Mouse (Mus musculus) heart, adult 9 months (tissue): ENCODE results near the gene Ccsap.
A peak's percentile ranks its signal among the peaks of the same experiment; 100 is the strongest.
"Not testable (repeated sequence)": the region's sequence is repeated elsewhere in the genome, so short reads cannot be mapped to it uniquely, and the experiment has no call there.

Source experiments
- DNase-seq, 2 experiments: peaks; one replicate each; pipeline ENCODE4 v3.0.0; 2022; ENCODE audit warnings: low spot score in 2 of 2

Ccsap gene

DNA sequence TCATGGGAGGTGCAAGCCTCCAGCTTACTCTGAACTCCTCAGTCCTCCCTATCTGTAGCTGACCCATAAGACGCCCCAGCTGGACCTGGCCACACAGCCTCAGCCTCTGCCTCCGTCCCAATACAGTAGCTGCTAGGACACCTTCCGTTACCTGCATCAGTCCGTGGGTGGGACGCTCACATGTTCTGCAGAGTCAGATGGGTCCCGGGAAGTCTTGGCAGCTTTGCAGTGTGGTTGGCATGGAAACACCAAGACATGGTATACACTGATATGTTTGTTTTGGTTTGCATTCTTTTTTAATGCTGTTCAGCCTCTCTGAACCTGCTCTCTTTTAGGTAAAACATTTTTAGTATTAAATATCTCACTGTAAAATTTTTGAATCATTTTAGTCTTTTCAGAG lies 23.7 kb downstream of the Ccsap start:
- no peak for DNase-seq

DNA sequence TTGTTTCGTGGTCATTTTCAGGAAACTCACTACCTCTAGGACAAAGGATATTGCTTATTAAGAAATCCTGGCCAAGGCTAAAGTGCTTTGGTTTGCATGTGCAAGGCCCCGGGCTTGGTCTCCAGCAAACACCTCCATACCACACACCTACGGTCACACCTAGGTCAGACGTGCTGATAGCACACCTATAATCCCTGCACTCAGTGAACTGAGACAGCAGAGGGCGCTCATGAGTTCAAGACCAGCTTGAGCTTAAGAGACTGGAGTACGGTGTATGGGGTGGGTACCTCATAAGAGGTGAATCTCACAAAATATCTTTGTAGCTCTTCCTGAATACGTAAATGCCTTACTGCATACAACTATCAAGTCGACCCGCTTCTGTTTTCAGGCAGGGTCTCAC lies 24.6 kb downstream of the Ccsap start:
- no peak for DNase-seq

- peak in 1 of 2 experiments; percentile 15 for DNase-seq
These were observed 27.3 kb downstream of the Ccsap start for GRCm38 (mm10) chr8:123832757-123833156.

- no peak for DNase-seq
These were observed 32.5 kb downstream of the Ccsap start for GRCm38 (mm10) chr8:123827523-123827922.

DNA sequence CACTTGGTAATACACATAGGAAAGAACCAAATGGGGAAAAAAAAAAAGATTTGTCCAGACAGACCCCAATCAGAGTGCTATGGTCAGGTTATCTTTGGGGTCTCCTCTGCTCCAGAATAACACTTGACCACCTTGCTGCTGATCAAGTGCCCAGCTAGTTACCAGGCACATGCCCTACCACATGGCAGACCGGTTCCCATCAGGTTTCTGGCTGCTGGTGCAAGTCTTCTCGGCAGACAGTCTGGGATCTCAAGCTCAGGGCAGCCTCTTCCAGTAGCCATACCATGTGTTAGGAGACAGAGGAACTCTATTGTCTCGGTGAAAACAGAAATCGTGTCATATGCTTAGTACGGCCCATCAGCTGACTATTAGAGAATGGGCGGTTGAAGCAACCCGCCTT lies 33.3 kb downstream of the Ccsap start:
- DNase-seq = no peak

DNA sequence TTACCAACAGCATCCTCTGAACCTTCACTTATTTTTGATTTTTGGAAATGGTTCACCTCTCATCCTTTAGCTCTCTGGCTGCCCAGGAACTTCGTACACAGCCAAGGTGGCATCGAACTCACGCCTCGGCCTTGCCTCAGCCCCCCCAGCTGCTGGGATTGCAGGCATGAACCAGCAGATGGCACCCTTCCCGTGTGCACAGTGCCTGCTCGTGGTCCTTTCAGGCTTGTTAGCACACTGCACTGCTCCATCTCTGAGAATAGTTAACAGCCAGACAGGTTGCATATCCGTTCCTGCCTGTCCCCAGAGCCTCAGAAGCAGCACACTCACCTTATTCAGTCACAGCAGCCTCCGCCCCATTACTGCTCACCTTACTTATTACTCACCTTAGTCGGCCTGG lies 34.0 kb downstream of the Ccsap start:
- DNase-seq = no peak

DNA sequence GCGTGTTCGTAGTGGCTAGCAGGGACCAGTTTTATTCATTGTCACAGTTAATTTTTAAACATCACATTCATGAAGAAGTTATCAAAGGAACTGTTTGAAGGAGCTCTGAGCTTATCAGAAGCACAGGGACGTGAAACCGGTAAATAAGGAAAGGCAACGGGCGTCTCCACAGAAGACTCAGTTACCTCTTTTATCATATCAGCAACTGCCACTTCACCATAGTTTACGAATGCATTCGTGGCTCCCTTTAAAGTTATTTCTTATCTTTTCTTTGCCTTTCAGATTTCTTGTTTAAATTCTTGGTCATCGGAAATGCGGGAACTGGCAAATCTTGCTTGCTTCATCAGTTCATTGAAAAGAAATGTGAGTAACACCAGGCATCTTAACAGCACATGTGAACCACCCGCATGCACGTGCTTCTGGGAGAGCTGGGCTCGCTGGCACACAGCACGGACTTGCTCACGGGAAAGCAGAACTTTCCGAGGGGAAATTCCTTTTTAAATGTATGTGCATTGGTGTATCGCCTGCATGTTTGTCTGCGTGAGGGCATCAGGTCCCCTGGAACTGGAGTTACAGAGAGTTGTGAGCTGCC lies 36.4 kb downstream of the Ccsap start:
- DNase-seq = no peak

GRCm38 (mm10) chr8:123823111-123823510 lies 36.9 kb downstream of the Ccsap start:
- no peak for DNase-seq

GRCm38 (mm10) chr8:123820780-123821179 lies 39.2 kb downstream of the Ccsap start:
- no peak for DNase-seq

GRCm38 (mm10) chr8:123819683-123820610 lies 40.1 kb downstream of the Ccsap start:
- no peak for DNase-seq

DNA sequence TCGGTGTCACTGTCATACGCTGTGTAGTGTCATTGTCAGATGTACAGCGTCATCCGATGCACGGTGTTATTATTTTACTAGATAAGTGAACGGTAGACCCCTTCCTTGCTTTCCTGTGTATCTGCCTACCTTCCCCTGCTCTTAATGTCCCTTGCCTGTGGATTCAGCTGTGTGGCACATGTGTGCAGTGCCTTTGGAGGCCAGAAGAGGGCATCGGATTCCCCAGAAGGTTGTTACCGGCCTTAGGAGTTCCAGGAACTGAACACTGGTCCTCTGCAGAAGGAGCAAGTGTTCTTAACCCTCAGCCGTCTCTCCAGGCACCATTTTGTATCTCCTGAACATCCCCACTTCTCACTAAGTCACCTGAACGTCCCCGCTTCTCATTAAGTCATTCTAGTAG lies 42.3 kb downstream of the Ccsap start:
- no peak for DNase-seq

GRCm38 (mm10) chr8:123816939-123817338 lies 43.1 kb downstream of the Ccsap start:
- no peak for DNase-seq

DNA sequence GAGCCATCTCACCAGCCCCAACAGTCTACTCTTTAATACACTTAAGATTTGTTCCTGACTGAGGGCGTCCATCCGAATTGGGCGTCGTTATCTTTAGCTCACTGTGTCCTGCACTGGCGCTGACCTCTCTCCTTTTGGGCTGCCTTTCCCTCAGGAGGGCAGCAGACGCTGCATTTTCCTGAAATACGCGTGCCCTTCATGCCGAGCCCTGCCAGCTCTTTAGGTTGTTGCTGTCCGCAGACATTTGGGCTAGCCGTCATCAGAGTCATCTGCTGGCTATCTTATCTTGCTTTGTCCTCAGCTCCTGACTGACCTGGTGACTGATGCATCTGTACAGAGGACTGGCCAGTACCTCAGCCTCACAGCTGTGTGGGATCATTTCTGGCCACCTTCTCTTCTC lies 44.7 kb downstream of the Ccsap start:
- no peak for DNase-seq

GRCm38 (mm10) chr8:123813892-123814266 lies 46.1 kb downstream of the Ccsap start:
- no peak for DNase-seq

DNA sequence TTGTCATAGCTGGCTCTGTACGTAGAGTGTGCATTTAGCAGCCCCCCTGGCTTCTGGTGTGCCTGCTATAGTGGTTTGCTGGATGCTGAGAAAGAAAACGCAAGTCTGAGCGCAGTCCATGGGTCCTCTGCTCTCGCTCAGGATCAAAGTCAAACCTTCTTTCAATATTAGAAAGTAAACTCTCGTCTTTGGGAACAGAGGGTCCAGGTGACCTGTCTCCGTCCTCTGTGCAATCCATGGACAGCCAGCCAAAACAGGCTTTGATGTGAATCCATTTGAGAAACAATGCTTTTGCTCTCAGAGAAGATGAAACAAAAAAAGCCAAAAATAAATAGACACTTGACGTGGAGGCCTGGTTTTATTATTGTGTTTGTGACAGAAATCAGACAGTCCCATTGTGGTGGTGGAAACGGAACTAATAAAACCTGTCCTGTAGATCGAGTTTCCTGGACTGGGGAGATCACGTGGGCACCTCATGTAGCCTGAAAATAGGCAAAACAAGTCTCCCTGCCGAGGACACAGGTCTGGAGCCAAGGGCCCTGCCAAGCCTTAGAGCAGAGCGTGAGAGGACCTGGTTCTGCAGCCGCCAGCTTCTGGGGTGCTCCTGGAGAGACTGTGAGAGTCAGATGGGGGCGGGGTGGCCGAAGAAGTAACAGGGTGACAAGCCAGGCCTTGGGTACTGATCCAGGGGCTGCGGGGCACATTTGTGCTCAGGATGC lies 46.7 kb downstream of the Ccsap start:
- DNase-seq = no peak

DNA sequence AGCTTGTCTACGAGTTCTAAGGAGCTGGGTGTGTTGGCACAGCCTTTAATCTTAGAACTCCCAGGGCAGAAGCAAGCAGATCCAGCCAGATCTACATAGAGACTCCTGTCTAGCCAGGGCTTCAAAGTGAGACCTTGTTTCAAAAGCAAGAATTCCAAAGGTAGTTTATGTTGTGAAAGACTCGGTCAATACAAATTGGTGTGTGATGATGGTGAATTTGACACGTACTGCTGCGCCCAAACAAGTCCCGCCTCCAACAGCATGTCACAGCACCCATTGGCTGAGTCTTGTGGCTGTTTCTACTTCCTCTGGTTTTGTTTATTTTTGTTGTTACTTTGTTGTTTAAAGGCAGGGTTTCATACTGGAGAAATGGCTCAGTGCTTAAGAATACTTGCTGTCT lies 47.8 kb downstream of the Ccsap start:
- DNase-seq = no peak

- DNase-seq = not testable (repeated sequence)
These were observed 50.7 kb downstream of the Ccsap start for GRCm38 (mm10) chr8:123809342-123809741.

DNA sequence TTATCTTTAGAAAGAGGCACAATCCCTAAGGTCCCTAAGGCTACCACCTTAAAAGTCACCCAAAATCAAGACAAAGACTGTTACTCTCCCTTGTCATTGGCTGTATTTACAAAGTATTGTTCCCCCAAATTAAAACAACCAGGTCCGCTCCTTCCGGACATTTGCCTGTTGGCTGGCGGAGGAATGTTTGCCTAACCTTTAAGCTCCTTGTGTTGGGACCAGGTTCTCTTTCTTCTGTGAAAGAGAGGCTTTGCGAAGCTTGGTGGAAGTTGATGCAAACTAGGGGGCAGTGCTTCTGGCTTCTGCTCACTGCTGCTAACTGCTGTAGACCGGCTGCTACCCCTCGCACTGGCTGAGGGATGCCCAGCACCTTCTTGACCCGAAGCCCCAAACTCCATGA lies 51.3 kb downstream of the Ccsap start:
- DNase-seq = no peak

GRCm38 (mm10) chr8:123807852-123808573 lies 52.0 kb downstream of the Ccsap start:
- no peak for DNase-seq

GRCm38 (mm10) chr8:123807024-123807431 lies 53.0 kb downstream of the Ccsap start:
- no peak for DNase-seq

DNA sequence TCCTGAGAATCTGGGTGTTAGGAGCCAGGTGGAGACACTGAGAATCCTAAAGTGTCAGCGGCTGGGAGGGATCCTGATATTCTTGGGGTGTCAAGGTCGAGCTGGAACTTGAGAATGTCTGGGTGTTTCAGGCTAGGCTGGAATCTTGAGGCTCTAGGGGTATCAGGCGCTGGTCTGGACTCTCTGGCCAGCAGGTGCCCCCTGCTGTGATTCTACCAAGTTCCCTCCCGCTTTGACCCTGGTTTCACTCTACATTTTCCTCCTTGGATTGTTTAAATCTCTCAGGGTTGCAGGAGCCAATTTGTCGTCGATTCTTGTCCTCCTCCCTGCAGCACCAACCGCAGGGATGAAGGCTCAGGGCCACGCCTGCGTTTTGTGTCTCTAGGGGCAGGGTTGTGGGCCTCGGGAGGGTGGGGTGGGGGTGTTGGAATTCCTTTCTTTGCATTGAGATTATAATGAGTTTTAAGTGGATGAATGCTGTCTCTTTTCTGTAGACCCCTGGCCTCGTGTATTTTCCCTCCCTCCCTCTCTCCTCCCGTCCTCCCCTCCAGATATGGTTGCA lies 53.6 kb downstream of the Ccsap start:
- DNase-seq = no peak
